Mouse (Mus musculus): Measurements from ENCODE around the gene Wdr93. TPM values are rescaled to one million over a fixed set of nuclear protein-coding genes. Genes with fewer than 3 reads are reported as not detected.

Wdr93 gene
- total and polyA plus RNA-seq, 2 experiments: 0.21 to 0.74 TPM

DNA sequence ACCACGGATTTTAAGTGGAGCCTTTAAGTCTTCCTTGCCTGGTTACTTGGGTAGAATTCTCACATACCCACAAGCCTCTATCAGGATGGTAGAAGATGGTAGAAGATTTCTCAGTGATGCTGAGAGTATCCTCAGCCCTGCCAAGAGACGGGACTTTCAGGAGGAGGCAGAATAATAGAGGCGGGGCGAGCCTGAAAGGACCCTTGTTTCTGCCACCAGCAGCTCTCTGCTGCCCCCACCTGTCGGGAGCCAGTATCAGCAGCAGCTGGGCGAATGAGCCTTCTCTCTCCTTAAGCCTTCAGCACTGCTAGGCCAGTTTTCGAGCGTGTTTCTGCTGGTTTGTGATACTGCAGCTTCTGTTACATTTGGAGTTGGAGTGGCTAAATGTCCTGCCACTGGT is 13.8 kb upstream of the Wdr93 start:
- no peak overlapping the region for H3K4me3 ChIP-seq (ENCODE audit: insufficient read depth, low read depth, low read length)
- no peaks in the 10 kb centered on the region for H3K36me3 ChIP-seq (ENCODE audit: control insufficient read depth, insufficient read depth, low read length)
- 8% methylated on average over 8 of the region's 8 CpGs for WGBS
- no peak for DNase-seq (ENCODE audit: extremely low read depth, low read depth, low spot score)
- peaks cover 3% of the 10 kb centered on the region; the same call in 1 of the 2 replicates for H3K4me1 ChIP-seq (ENCODE audit: control insufficient read depth, insufficient read depth, low read length)
- TF ChIP-seq POLR2A (IDR thresholded peaks at IDR 0.05; ENCODE audit: extremely low read depth, insufficient read depth, low read length) (no peak), CTCF (IDR thresholded peaks at IDR 0.05; ENCODE audit: low read depth, low read length) (peak; percentile 94)
- no peaks in the 10 kb centered on the region for H3K79me2 ChIP-seq (ENCODE audit: control insufficient read depth, insufficient read depth, low read length)
- no peaks in the 10 kb centered on the region for H3K27me3 ChIP-seq (ENCODE audit: control insufficient read depth, insufficient read depth, low read length)
- H3K27ac ChIP-seq (replicated peaks; ENCODE audit: insufficient read depth, low read depth, low read length): no peak overlapping the region
- no peak overlapping the region for H3K9ac ChIP-seq (ENCODE audit: low read depth, low read length)

DNA sequence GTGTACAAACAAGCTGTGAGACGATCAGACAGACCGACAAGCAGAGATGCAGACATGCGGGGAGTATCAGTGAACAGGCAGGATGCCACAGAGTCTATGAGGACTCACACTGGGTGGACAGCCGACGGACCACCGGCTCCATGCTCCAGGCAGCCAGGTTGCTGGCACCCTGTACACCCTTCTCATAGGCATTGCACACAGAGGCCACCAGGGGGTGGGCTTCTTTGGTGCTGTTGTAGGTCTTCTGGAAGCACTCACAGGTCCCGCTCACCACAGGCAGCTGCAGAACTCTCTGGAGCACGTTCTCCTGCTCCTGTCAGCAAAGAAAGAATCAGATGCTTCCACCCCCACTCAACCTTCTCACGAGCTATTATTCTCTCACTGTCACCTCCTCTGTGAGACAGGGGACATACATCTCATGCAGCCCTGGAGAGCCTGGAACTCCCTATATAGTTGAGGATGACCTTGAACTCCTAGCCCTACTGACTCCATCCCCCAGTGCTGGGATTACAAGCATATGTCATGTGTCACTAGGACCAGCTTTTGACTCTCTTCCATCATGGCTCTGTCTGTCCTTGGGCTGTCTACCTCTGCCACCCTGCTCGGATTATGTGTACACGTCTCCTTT is 13.1 kb upstream of the Wdr93 start:
- Histone ChIP-seq H3K27ac (replicated peaks; ENCODE audit: insufficient read depth, low read depth, low read length) (no peak overlapping the region), H3K9ac (ENCODE audit: low read depth, low read length) (no peak overlapping the region), H3K4me1 (ENCODE audit: control insufficient read depth, insufficient read depth, low read length) (peaks cover 8% of the 10 kb centered on the region), H3K4me3 (ENCODE audit: insufficient read depth, low read depth, low read length) (no peak overlapping the region), H3K79me2 (ENCODE audit: control insufficient read depth, insufficient read depth, low read length) (no peaks in the 10 kb centered on the region), H3K36me3 (ENCODE audit: control insufficient read depth, insufficient read depth, low read length) (no peaks in the 10 kb centered on the region), H3K27me3 (ENCODE audit: control insufficient read depth, insufficient read depth, low read length) (no peaks in the 10 kb centered on the region)
- TF ChIP-seq POLR2A (IDR thresholded peaks at IDR 0.05; ENCODE audit: extremely low read depth, insufficient read depth, low read length): no peak
- TF ChIP-seq CTCF (IDR thresholded peaks at IDR 0.05; ENCODE audit: low read depth, low read length): peak; percentile 56
- no peak for DNase-seq (ENCODE audit: extremely low read depth, low read depth, low spot score)
- 68% methylated on average over 11 of the region's 11 CpGs for WGBS

DNA sequence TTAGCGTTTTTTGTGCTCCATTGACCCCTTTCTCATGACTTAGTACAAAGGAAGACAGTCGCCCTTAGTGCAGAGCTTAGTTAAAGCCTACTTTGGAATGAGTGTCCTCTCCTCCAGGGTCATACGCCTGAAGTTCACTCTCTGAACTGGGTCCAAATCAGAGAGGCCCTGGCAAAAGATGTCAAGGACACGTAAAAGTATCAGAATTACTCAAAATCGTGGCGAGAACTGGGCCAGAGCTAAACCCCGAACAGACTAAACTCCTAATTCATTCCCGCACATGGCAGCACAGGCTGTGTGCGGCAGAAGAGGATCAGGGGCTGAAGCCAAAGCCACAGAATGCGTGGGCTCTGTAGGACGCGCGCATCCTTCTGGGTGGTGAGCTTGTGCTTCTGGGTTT is 11.5 kb upstream of the Wdr93 start:
- no peak overlapping the region for H3K4me3 ChIP-seq (ENCODE audit: insufficient read depth, low read depth, low read length)
- no peak overlapping the region for H3K9ac ChIP-seq (ENCODE audit: low read depth, low read length)
- H3K27ac ChIP-seq (replicated peaks; ENCODE audit: insufficient read depth, low read depth, low read length): no peak overlapping the region
- TF ChIP-seq POLR2A (IDR thresholded peaks at IDR 0.05; ENCODE audit: extremely low read depth, insufficient read depth, low read length) (no peak), CTCF (IDR thresholded peaks at IDR 0.05; ENCODE audit: low read depth, low read length) (no peak)
- DNase-seq (ENCODE audit: extremely low read depth, low read depth, low spot score): no peak
- 81% methylated on average over 13 of the region's 13 CpGs for WGBS
- H3K36me3 ChIP-seq (ENCODE audit: control insufficient read depth, insufficient read depth, low read length): peaks cover 5% of the 10 kb centered on the region; the same call in 1 of the 2 replicates
- no peaks in the 10 kb centered on the region for H3K27me3 ChIP-seq (ENCODE audit: control insufficient read depth, insufficient read depth, low read length)
- H3K4me1 ChIP-seq (ENCODE audit: control insufficient read depth, insufficient read depth, low read length): peaks cover 16% of the 10 kb centered on the region
- H3K79me2 ChIP-seq (ENCODE audit: control insufficient read depth, insufficient read depth, low read length): no peaks in the 10 kb centered on the region

DNA sequence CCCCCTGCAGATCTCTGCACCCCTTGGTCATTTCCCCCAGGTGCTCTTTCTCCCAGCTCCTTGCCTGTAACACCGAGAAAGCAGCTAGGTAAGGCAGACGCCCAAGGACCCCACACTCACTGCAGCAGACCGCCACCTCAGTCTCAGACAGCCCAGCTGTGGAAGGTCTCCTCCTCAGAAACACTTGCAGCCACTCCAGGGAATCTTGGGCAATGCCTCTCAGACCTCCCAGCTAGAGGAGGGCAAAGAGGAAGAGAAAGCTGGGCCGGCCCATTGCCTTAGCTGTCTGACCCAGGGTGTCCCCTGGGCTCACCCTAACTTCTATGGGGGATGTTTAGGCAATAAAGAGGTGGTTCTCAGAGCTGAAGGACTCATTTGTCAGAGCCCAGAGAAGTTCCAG is 10.3 kb upstream of the Wdr93 start, which contains the start of gene Plin1:
Gene Plin1 (minus strand): TSS at position 282 of the 400 bp plus-strand sequence.
- TF ChIP-seq POLR2A (IDR thresholded peaks at IDR 0.05; ENCODE audit: extremely low read depth, insufficient read depth, low read length): no peak
- TF ChIP-seq CTCF (IDR thresholded peaks at IDR 0.05; ENCODE audit: low read depth, low read length): no peak
- no peaks in the 10 kb centered on the region for H3K27me3 ChIP-seq (ENCODE audit: control insufficient read depth, insufficient read depth, low read length)
- 85% methylated on average over 4 of the region's 4 CpGs for WGBS
- H3K4me3 ChIP-seq (ENCODE audit: insufficient read depth, low read depth, low read length): no peak within 1 kb of the TSS
- peaks cover 16% of the 10 kb centered on the region for H3K4me1 ChIP-seq (ENCODE audit: control insufficient read depth, insufficient read depth, low read length)
- H3K9ac ChIP-seq (ENCODE audit: low read depth, low read length): no peak within 1 kb of the TSS
- H3K27ac ChIP-seq (replicated peaks; ENCODE audit: insufficient read depth, low read depth, low read length): no peak within 1 kb of the TSS
- peaks cover 14% of the 10 kb centered on the region; the same call in 1 of the 2 replicates for H3K36me3 ChIP-seq (ENCODE audit: control insufficient read depth, insufficient read depth, low read length)
- no peak for DNase-seq (ENCODE audit: extremely low read depth, low read depth, low spot score)
- H3K79me2 ChIP-seq (ENCODE audit: control insufficient read depth, insufficient read depth, low read length): no peaks in the 10 kb centered on the region

DNA sequence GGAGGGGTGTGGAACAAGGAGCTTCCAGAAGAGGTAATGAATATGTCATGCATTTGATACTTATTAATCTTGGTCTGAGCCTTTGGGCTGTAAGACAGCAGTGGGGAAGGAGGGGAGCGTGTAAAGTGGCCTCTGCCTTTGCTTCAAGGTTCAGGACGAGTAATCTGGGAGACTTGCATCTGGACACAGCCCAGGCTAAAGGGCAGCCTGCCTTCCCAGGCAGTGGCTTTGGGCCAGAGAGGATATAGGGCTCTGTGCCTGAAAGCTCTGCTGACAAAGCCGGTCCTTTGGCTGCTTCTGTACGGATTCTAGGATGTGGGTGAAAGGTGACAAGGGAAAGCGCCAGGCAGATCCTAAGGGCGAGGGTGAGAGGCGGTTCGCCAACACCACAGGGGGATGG is 8.4 kb upstream of the Wdr93 start:
- H3K4me3 ChIP-seq (ENCODE audit: insufficient read depth, low read depth, low read length): no peak overlapping the region
- 10% methylated on average over 8 of the region's 8 CpGs for WGBS
- H3K36me3 ChIP-seq (ENCODE audit: control insufficient read depth, insufficient read depth, low read length): peaks cover 25% of the 10 kb centered on the region; the same call in 1 of the 2 replicates
- H3K27me3 ChIP-seq (ENCODE audit: control insufficient read depth, insufficient read depth, low read length): no peaks in the 10 kb centered on the region
- DNase-seq (ENCODE audit: extremely low read depth, low read depth, low spot score): peak; percentile 96
- H3K4me1 ChIP-seq (ENCODE audit: control insufficient read depth, insufficient read depth, low read length): peaks cover 16% of the 10 kb centered on the region
- H3K79me2 ChIP-seq (ENCODE audit: control insufficient read depth, insufficient read depth, low read length): no peaks in the 10 kb centered on the region
- H3K27ac ChIP-seq (replicated peaks; ENCODE audit: insufficient read depth, low read depth, low read length): peak overlapping the region; percentile 3; the same call in 1 of the 2 replicates
- no peak for TF ChIP-seq POLR2A (IDR thresholded peaks at IDR 0.05; ENCODE audit: extremely low read depth, insufficient read depth, low read length)
- TF ChIP-seq CTCF (IDR thresholded peaks at IDR 0.05; ENCODE audit: low read depth, low read length): no peak
- no peak overlapping the region for H3K9ac ChIP-seq (ENCODE audit: low read depth, low read length)

DNA sequence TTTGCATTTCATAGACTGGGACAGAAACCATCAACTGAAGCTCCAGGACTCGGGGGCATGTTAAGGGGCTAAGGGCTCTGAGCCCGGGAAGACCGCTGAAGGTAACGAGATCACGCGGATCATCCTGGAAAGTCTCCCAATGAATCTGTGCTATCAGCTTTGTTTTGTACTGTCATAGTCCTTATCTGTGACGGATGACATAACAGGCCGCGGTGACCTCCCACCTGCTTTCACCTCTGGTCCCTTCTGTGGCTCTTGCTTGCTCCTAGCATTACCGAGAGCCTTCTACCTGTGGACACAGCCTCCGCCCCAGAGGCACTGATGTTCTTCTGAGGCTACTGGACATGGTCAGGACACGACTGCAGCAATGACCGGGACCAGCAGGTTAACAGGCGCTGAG is 6.5 kb upstream of the Wdr93 start:
- TF ChIP-seq CTCF (IDR thresholded peaks at IDR 0.05; ENCODE audit: low read depth, low read length): no peak
- TF ChIP-seq POLR2A (IDR thresholded peaks at IDR 0.05; ENCODE audit: extremely low read depth, insufficient read depth, low read length): no peak
- peaks cover 16% of the 10 kb centered on the region for H3K4me1 ChIP-seq (ENCODE audit: control insufficient read depth, insufficient read depth, low read length)
- H3K27me3 ChIP-seq (ENCODE audit: control insufficient read depth, insufficient read depth, low read length): no peaks in the 10 kb centered on the region
- H3K27ac ChIP-seq (replicated peaks; ENCODE audit: insufficient read depth, low read depth, low read length): no peak overlapping the region; the same call in 1 of the 2 replicates
- peak; percentile 86 for DNase-seq (ENCODE audit: extremely low read depth, low read depth, low spot score)
- no peak overlapping the region for H3K9ac ChIP-seq (ENCODE audit: low read depth, low read length)
- H3K36me3 ChIP-seq (ENCODE audit: control insufficient read depth, insufficient read depth, low read length): peaks cover 30% of the 10 kb centered on the region; the same call in 1 of the 2 replicates
- H3K4me3 ChIP-seq (ENCODE audit: insufficient read depth, low read depth, low read length): no peak overlapping the region
- 61% methylated on average over 14 of the region's 14 CpGs for WGBS
- no peaks in the 10 kb centered on the region for H3K79me2 ChIP-seq (ENCODE audit: control insufficient read depth, insufficient read depth, low read length)

Measured in liver, adult 2 months (tissue).